Mouse (Mus musculus) cerebellum, postnatal 25 days (tissue): ENCODE results near the gene Hist1h2ae.
"Not testable (repeated sequence)": the region's sequence is repeated elsewhere in the genome, so short reads cannot be mapped to it uniquely, and the experiment has no call there.

Source experiments
- DNase-seq, 2 experiments: peaks; one replicate each; pipeline ENCODE4 v3.0.0; 2021; ENCODE audit warnings: mixed read lengths in 2 of 2

The Hist1h2ae gene

GRCm38 (mm10) chr13:23561883-23562659 lies 8.9 kb downstream of the Hist1h2ae start, which contains the start of gene Hist1h3e:
TSS of gene Hist1h3e (minus strand) at chr13:23562369.
- DNase-seq: peak; percentile 92

- DNase-seq: not testable (repeated sequence)
Measured at GRCm38 (mm10) chr13:23561531-23561882, 9.5 kb downstream of the Hist1h2ae start.

- not testable (repeated sequence) for DNase-seq
Measured at GRCm38 (mm10) chr13:23560699-23561098, 10.3 kb downstream of the Hist1h2ae start.

- DNase-seq: no peak
Measured at GRCm38 (mm10) chr13:23556906-23557305, 14.1 kb downstream of the Hist1h2ae start.

GRCm38 (mm10) chr13:23555839-23556416 lies 15.1 kb downstream of the Hist1h2ae start:
- peak; percentile 64 to 77 for DNase-seq

GRCm38 (mm10) chr13:23554925-23555838 lies 15.8 kb downstream of the Hist1h2ae start:
- peak; percentile 77 to 83 for DNase-seq

GRCm38 (mm10) chr13:23554393-23554792 lies 16.6 kb downstream of the Hist1h2ae start:
- DNase-seq: no peak

- DNase-seq: no peak
Measured at GRCm38 (mm10) chr13:23552962-23553361, 18.1 kb downstream of the Hist1h2ae start, which contains the start of gene Hist1h1d. TSS of gene Hist1h1d (plus strand) at chr13:23553262.

GRCm38 (mm10) chr13:23551931-23552914 lies 18.8 kb downstream of the Hist1h2ae start:
- DNase-seq: no peak

GRCm38 (mm10) chr13:23551146-23551834 lies 19.7 kb downstream of the Hist1h2ae start, which contains the start of gene Hist1h4f:
TSS of gene Hist1h4f (minus strand) at chr13:23551648.
- DNase-seq: peak; percentile 87 to 89

- DNase-seq: no peak
Measured at GRCm38 (mm10) chr13:23550761-23551145, 20.3 kb downstream of the Hist1h2ae start.

- no peak for DNase-seq
Measured at GRCm38 (mm10) chr13:23546694-23547093, 24.3 kb downstream of the Hist1h2ae start.

- DNase-seq: peak; percentile 26 to 35
Measured at GRCm38 (mm10) chr13:23544787-23545120, 26.3 kb downstream of the Hist1h2ae start.

- peak; percentile 69 to 78 for DNase-seq
Measured at GRCm38 (mm10) chr13:23543965-23544786, 26.8 kb downstream of the Hist1h2ae start, which contains the start of gene Hist1h3f. TSS of gene Hist1h3f (plus strand) at chr13:23544052.

- DNase-seq: peak; percentile 42 to 54
Measured at GRCm38 (mm10) chr13:23542999-23543607, 27.9 kb downstream of the Hist1h2ae start, which contains the start of gene Hist1h2bh. TSS of gene Hist1h2bh (minus strand) at chr13:23543392.

- not testable (repeated sequence) for DNase-seq
Measured at GRCm38 (mm10) chr13:23542225-23542980, 28.6 kb downstream of the Hist1h2ae start.

GRCm38 (mm10) chr13:23541497-23541896 lies 29.5 kb downstream of the Hist1h2ae start:
- no peak for DNase-seq

- not testable (repeated sequence) for DNase-seq
Measured at GRCm38 (mm10) chr13:23539821-23540220, 31.2 kb downstream of the Hist1h2ae start.

GRCm38 (mm10) chr13:23538249-23538648 lies 32.8 kb downstream of the Hist1h2ae start:
- no peak for DNase-seq
